ENCODE assay signal across 9 mouse cellular contexts in genomic region chr16:38800091-38800490, GRCm38 (mm10). TPM values are rescaled to one million over a fixed set of nuclear protein-coding genes. Genes with fewer than 3 reads are reported as not detected.
DNase-seq lines count a peak whose midpoint lies in the region; ATAC-seq lines count a peak whose summit lies in the region.
"Had no signal": no experiment of that assay in that cellular context is flagged by ENCODE, and none has a peak within 500 bp of the region (broad histone marks: within the 10 kb centered on the region; RNA-seq: fewer than 3 reads in every experiment).

Gene Upk1b, minus strand, starts transcription at chr16:38800328.

- ATAC-seq in kidney, embryonic 16.5 days (ENCODE audit: low FRiP score, low TSS enrichment) = peak; percentile 73
- ATAC-seq in common myeloid progenitor, adult 5-6 weeks (replicated peaks; ENCODE audit: low read depth, poor library complexity, severe bottlenecking) = peak; percentile 89
- ATAC-seq in intestine, embryonic 14.5 days (replicated peaks; ENCODE audit: low FRiP score, low TSS enrichment, low read depth) = peak; percentile 82
- peak; percentile 63; the same call in 1 of the 2 replicates for ATAC-seq in stomach, embryonic 14.5 days (ENCODE audit: insufficient number of reproducible peaks, insufficient read depth, low FRiP score, low read depth)
- no peak for ATAC-seq in hindbrain, embryonic 16.5 days

- no peaks in the 10 kb centered on the region for H3K27me3 ChIP-seq in kidney, embryonic 16.5 days (ENCODE audit: insufficient read depth, low read length)
- H3K27me3 ChIP-seq in intestine, embryonic 14.5 days (replicated peaks; ENCODE audit: control insufficient read depth, insufficient read depth, low read length) = no peaks in the 10 kb centered on the region
- H3K27me3 ChIP-seq in stomach, embryonic 14.5 days (ENCODE audit: control insufficient read depth, insufficient read depth, low read length) = no peaks in the 10 kb centered on the region
- H3K27me3 ChIP-seq in hindbrain, embryonic 16.5 days (replicated peaks; ENCODE audit: control insufficient read depth, insufficient read depth, low read length) = no peaks in the 10 kb centered on the region

- 0 out of 2 replicates have a peak, but pooled peaks cover 3% of the 10 kb centered on the region for H3K4me1 ChIP-seq in kidney, embryonic 16.5 days (ENCODE audit: insufficient read depth, low read length)
- 0 out of 2 replicates have a peak, but pooled peaks cover 5% of the 10 kb centered on the region for H3K4me1 ChIP-seq in intestine, embryonic 14.5 days (replicated peaks; ENCODE audit: control insufficient read depth, insufficient read depth, low read length)
- H3K4me1 ChIP-seq in stomach, embryonic 14.5 days (ENCODE audit: control insufficient read depth, insufficient read depth, low read length) = no peaks in the 10 kb centered on the region
- no peaks in the 10 kb centered on the region for H3K4me1 ChIP-seq in hindbrain, embryonic 16.5 days (ENCODE audit: control insufficient read depth, insufficient read depth, low read depth, low read length)

- no peak within 1 kb of the TSS for H3K4me2 ChIP-seq in kidney, embryonic 16.5 days (replicated peaks; ENCODE audit: low read depth, low read length)
- H3K4me2 ChIP-seq in intestine, embryonic 14.5 days (ENCODE audit: low read length) = no peak within 1 kb of the TSS
- peak within 1 kb of the TSS; percentile 29; the same call in 1 of the 2 replicates for H3K4me2 ChIP-seq in stomach, embryonic 14.5 days (replicated peaks; ENCODE audit: low read depth, low read length)
- no peak within 1 kb of the TSS for H3K4me2 ChIP-seq in hindbrain, embryonic 16.5 days (ENCODE audit: low read length)

- no peaks in the 10 kb centered on the region for H3K36me3 ChIP-seq in kidney, embryonic 16.5 days (ENCODE audit: insufficient read depth, low read length)
- H3K36me3 ChIP-seq in intestine, embryonic 14.5 days (ENCODE audit: control insufficient read depth, insufficient read depth, low read length) = no peaks in the 10 kb centered on the region
- H3K36me3 ChIP-seq in stomach, embryonic 14.5 days (ENCODE audit: control insufficient read depth, insufficient read depth, low read length) = no peaks in the 10 kb centered on the region
- no peaks in the 10 kb centered on the region for H3K36me3 ChIP-seq in hindbrain, embryonic 16.5 days (ENCODE audit: control insufficient read depth, insufficient read depth, low read length)

- H3K9ac ChIP-seq in kidney, embryonic 16.5 days (replicated peaks; ENCODE audit: low read length) = no peak within 1 kb of the TSS
- H3K9ac ChIP-seq in intestine, embryonic 14.5 days (ENCODE audit: low read length) = no peak within 1 kb of the TSS
- H3K9ac ChIP-seq in stomach, embryonic 14.5 days (replicated peaks; ENCODE audit: low read depth, low read length) = no peak within 1 kb of the TSS
- no peak within 1 kb of the TSS for H3K9ac ChIP-seq in hindbrain, embryonic 16.5 days (ENCODE audit: low read depth, low read length)

- intact Hi-C loops in gastrocnemius, postnatal 36 days (cut with DNase I) = no loop called here

- H3K4me3 ChIP-seq in kidney, embryonic 16.5 days (ENCODE audit: low read length) = no peak within 1 kb of the TSS
- no peak within 1 kb of the TSS for H3K4me3 ChIP-seq in intestine, embryonic 14.5 days (ENCODE audit: low read depth, low read length)
- H3K4me3 ChIP-seq in stomach, embryonic 14.5 days (ENCODE audit: low read depth, low read length) = no peak within 1 kb of the TSS
- no peak within 1 kb of the TSS for H3K4me3 ChIP-seq in hindbrain, embryonic 16.5 days (ENCODE audit: low read length)

- WGBS in kidney, embryonic 16.5 days = 25% methylated on average over 10 of the region's 10 CpGs
- 13% methylated on average over 10 of the region's 10 CpGs for WGBS in intestine, embryonic 14.5 days
- WGBS in stomach, embryonic 14.5 days = 20% methylated on average over 10 of the region's 10 CpGs
- 54% methylated on average over 10 of the region's 10 CpGs for WGBS in hindbrain, embryonic 16.5 days

- no peak for DNase-seq in kidney, postnatal 36 days
- peak; percentile 59 for DNase-seq in intestine, embryonic 14.5 days (ENCODE audit: low spot score)
- no peak for DNase-seq in testis, postnatal 10 days (ENCODE audit: low spot score)
- no peak for DNase-seq in gastrocnemius, postnatal 36 days

- no peak within 1 kb of the TSS for H3K27ac ChIP-seq in kidney, embryonic 16.5 days (ENCODE audit: low read length)
- H3K27ac ChIP-seq in intestine, embryonic 14.5 days (ENCODE audit: low read depth) = no peak within 1 kb of the TSS
- H3K27ac ChIP-seq in stomach, embryonic 14.5 days (ENCODE audit: low read length) = no peak within 1 kb of the TSS
- H3K27ac ChIP-seq in hindbrain, embryonic 16.5 days (ENCODE audit: low read depth, low read length) = no peak within 1 kb of the TSS

- H3K9me3 ChIP-seq in kidney, embryonic 16.5 days (ENCODE audit: low read length) = no peaks in the 10 kb centered on the region
- no peaks in the 10 kb centered on the region for H3K9me3 ChIP-seq in intestine, embryonic 14.5 days (ENCODE audit: control insufficient read depth, low read length)
- no peaks in the 10 kb centered on the region for H3K9me3 ChIP-seq in stomach, embryonic 14.5 days (ENCODE audit: control insufficient read depth, low read depth, low read length)
- no peaks in the 10 kb centered on the region for H3K9me3 ChIP-seq in hindbrain, embryonic 16.5 days (ENCODE audit: control insufficient read depth, low read length)

RNA-seq across cellular contexts. Expression of gene Upk1b, which starts in this region (rescaled TPM):
- polyA plus RNA-seq in kidney, embryonic 16.5 days (2015; fragmentation: Nextera tagmentation; extraction: Ambion mirVana) = 11.4 and 22.5 TPM in 2 replicates
- total RNA-seq in common myeloid progenitor, adult 5-6 weeks (2017) = 0.92 and 1.2 TPM in 2 replicates
- 26.6 and 30.7 TPM in 2 replicates for polyA plus RNA-seq in intestine, embryonic 14.5 days (2014; fragmentation: Nextera tagmentation; extraction: Ambion mirVana)
- polyA plus RNA-seq in stomach, embryonic 14.5 days (2014; fragmentation: Nextera tagmentation; extraction: Ambion mirVana) = 19.7 and 21.1 TPM in 2 replicates
- 0.16 and 0.60 TPM in 2 replicates for polyA plus RNA-seq in hindbrain, embryonic 16.5 days (2015; fragmentation: Nextera tagmentation; extraction: Ambion mirVana)
- total RNA-seq in gastrocnemius, postnatal 36 days (2021) = not detected
- total RNA-seq: MEL had no signal
